Mouse (Mus musculus): Measurements from ENCODE around the gene Schip1.

- TF ChIP-seq POLR2A (IDR thresholded peaks at IDR 0.05; ENCODE audit: control insufficient read depth, low read depth, low read length) (no peak), CTCF (IDR thresholded peaks at IDR 0.05; ENCODE audit: control insufficient read depth, insufficient read depth, insufficient replicate concordance, low read depth, low read length) (no peak)
Observed at GRCm38 (mm10) chr3:68504838-68505237, 440.2 kb downstream of the Schip1 start.

Data from testis, adult 2 months (tissue).